Mouse (Mus musculus) embryonic facial prominence, embryonic 14.5 days (tissue): ENCODE measurements at regions not wholly inside any gene's neighbourhood (a gene's known extent, or its start where the extent isn't known, plus 50 kb on each side); places are given as distances from the start of the nearest gene placed in this dataset.

Experiments used
- ATAC-seq: fragments of 200-750 bp; cut with Nextera tagmentation; 2 replicates; pipeline ENCODE4 v1.8.0; 2017; ENCODE audit warnings: low read depth, moderate number of reproducible peaks, moderate TSS enrichment
- DNase-seq: peaks from one replicate; pipeline ENCODE4 v3.0.0-alpha.2; 2015; ENCODE audit warnings: low spot score
- H3K27ac ChIP-seq: fragments of 300-500 bp; sonication (generic); replicated peaks from 2 replicates; pipeline ENCODE4 v1.5.1; 2014; ENCODE audit warnings: low read depth, mild to moderate bottlenecking, low read length, moderate library complexity
- H3K27me3 ChIP-seq: fragments of 300-500 bp; sonication (generic); replicated peaks from 2 replicates; pipeline ENCODE4 v1.6.1; 2014; ENCODE audit warnings: low read length; ENCODE audit not compliant: control insufficient read depth, insufficient read depth
- H3K36me3 ChIP-seq: fragments of 300-500 bp; sonication (generic); 2 replicates; pipeline ENCODE4 v1.6.1; 2014; ENCODE audit warnings: low read length, mixed read lengths; ENCODE audit not compliant: control insufficient read depth, insufficient read depth
- H3K4me1 ChIP-seq: fragments of 300-500 bp; sonication (generic); 2 replicates; pipeline ENCODE4 v1.6.1; 2014; ENCODE audit warnings: antibody characterized with exemption, low read length; ENCODE audit not compliant: control insufficient read depth, insufficient read depth
- H3K4me2 ChIP-seq: fragments of 300-500 bp; sonication (generic); 2 replicates; pipeline ENCODE4 v1.6.1; 2014; ENCODE audit warnings: low read depth, mild to moderate bottlenecking, low read length, moderate library complexity, mixed read lengths
- H3K4me3 ChIP-seq: fragments of 300-500 bp; sonication (generic); 2 replicates; pipeline ENCODE4 v1.5.1; 2014; ENCODE audit warnings: low read depth, mild to moderate bottlenecking, low read length
- H3K9ac ChIP-seq: fragments of 300-500 bp; sonication (generic); 2 replicates; pipeline ENCODE4 v1.6.1; 2014; ENCODE audit warnings: low read depth, mild to moderate bottlenecking, low read length, moderate library complexity, mixed read lengths
- H3K9me3 ChIP-seq: fragments of 300-500 bp; sonication (generic); 2 replicates; pipeline ENCODE4 v1.6.1; 2016; ENCODE audit warnings: low read length; ENCODE audit not compliant: control insufficient read depth
- WGBS: fragments of 180-500 bp; shearing (Covaris S2); extraction: QIAGEN DNeasy Blood & Tissue Kit; methylation state at CpG from one replicate; pipeline ENCODE4 v1.1.7; 2014; 5-methylcytosine and 5-hydroxymethylcytosine counted together

DNA sequence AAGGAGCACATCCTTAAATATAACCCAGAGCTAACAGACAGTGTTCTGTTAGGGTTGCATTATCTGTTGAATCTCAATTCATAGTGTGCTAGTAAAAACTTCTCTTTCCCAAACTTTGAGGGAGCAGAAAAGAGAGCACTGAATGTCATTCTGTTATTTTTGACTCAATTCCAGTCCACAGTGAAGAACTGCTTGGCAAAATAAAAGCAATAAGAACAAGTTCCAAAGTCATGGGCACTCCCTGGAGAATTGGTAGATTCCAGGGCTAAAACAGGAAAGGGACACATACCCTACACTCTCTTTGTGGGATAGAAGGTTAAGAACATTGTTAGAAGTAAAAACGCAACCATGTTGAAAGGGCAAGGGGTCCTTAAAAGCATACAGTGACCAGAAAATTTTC, 253.6 kb upstream of the Zpld1 start:
- H3K27ac ChIP-seq: no peak overlapping the region
- ATAC-seq: no peak

GRCm38 (mm10) chr16:55550649-55551312, 253.0 kb upstream of the Zpld1 start:
- WGBS: 83% methylated on average over 4 of the region's 4 CpGs

More for the DNA sequence above, 253.6 kb upstream of the Zpld1 start:
- no peaks in the 10 kb centered on the region for H3K4me1 ChIP-seq
- DNase-seq: no peak
- 82% methylated on average over 1 of the region's 1 CpGs for WGBS
- no peaks in the 10 kb centered on the region for H3K27me3 ChIP-seq
- no peaks in the 10 kb centered on the region for H3K9me3 ChIP-seq
- no peak overlapping the region for H3K4me2 ChIP-seq
- no peaks in the 10 kb centered on the region for H3K36me3 ChIP-seq
- H3K4me3 ChIP-seq: no peak overlapping the region
- no peak overlapping the region for H3K9ac ChIP-seq

GRCm38 (mm10) chr16:55547095-55547494, 249.3 kb upstream of the Zpld1 start:
- no peak for DNase-seq
- WGBS: 85% methylated on average over 2 of the region's 2 CpGs
- H3K9ac ChIP-seq: no peak overlapping the region
- H3K27me3 ChIP-seq: no peaks in the 10 kb centered on the region
- no peak overlapping the region for H3K4me3 ChIP-seq
- no peaks in the 10 kb centered on the region for H3K36me3 ChIP-seq
- ATAC-seq: no peak
- H3K9me3 ChIP-seq: no peaks in the 10 kb centered on the region
- H3K4me1 ChIP-seq: no peaks in the 10 kb centered on the region
- no peak overlapping the region for H3K27ac ChIP-seq
- no peak overlapping the region for H3K4me2 ChIP-seq

More at GRCm38 (mm10) chr16:55550649-55551312, 253.0 kb upstream of the Zpld1 start:
- no peaks in the 10 kb centered on the region for H3K27me3 ChIP-seq
- H3K9ac ChIP-seq: no peak overlapping the region
- no peak overlapping the region for H3K4me2 ChIP-seq
- H3K36me3 ChIP-seq: no peaks in the 10 kb centered on the region
- no peaks in the 10 kb centered on the region for H3K4me1 ChIP-seq
- H3K9me3 ChIP-seq: no peaks in the 10 kb centered on the region
- H3K27ac ChIP-seq: no peak overlapping the region
- no peak for ATAC-seq
- H3K4me3 ChIP-seq: no peak overlapping the region
- DNase-seq: no peak

DNA sequence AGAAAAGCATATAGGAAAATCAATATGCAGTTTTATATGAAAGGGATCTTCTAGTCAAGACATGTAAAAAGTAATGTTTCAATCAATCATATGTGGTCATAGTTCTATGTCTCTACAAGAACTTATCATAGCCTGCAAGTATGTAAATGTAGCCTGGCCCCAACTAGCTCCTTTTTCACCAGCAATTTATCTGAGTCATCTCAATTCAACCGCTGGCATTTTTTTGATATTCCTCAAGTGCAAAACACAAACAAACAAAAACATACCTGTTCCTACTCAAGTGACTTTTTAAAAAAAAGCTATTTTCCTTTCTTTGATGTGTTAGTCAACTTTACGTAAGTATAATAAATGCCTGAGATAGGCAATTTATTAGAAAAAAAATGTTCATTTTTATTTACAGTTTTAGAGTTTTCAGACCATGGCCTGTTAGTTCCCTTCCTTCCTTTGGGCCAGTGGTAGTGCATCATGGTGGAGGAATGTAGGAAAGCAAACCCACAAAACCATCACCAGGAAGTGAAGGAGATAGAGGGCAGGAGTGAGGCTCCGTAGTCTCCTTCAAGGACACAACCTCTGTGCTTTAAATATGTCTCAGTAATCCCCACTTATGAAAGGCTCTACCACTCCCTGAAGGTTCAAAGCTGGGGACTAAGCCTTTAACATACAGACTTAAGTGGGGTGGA, 242.7 kb upstream of the Zpld1 start:
- no peaks in the 10 kb centered on the region for H3K27me3 ChIP-seq
- DNase-seq: no peak
- H3K9me3 ChIP-seq: no peaks in the 10 kb centered on the region
- 80% methylated on average over 3 of the region's 3 CpGs for WGBS
- no peak overlapping the region for H3K4me2 ChIP-seq
- no peak for ATAC-seq
- H3K4me1 ChIP-seq: no peaks in the 10 kb centered on the region
- H3K4me3 ChIP-seq: no peak overlapping the region
- H3K27ac ChIP-seq: no peak overlapping the region
- H3K9ac ChIP-seq: no peak overlapping the region
- H3K36me3 ChIP-seq: no peaks in the 10 kb centered on the region

DNA sequence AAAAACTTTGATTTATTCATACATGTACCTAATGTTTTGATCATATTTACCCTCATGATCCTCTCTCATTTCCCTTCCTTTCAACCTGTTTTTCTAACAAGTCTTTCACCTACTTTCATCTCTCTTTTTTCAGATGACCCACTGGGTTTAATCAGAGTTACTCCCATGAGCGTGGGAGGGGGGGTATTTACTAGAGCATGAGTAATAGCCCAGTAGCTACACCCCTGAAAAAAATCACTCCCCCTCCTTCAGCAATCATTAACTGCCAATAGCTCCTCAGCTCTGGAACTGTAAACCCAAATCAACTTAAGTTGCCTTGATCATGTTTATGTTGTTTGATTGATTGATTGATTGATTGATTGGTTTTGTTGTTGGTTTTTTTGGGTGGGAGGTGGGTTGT, 241.4 kb upstream of the Zpld1 start:
- H3K4me2 ChIP-seq: no peak overlapping the region
- H3K27me3 ChIP-seq: no peaks in the 10 kb centered on the region
- no peak overlapping the region for H3K4me3 ChIP-seq
- H3K27ac ChIP-seq: no peak overlapping the region
- DNase-seq: no peak
- no peaks in the 10 kb centered on the region for H3K36me3 ChIP-seq
- H3K9me3 ChIP-seq: no peaks in the 10 kb centered on the region
- no peak for ATAC-seq
- H3K4me1 ChIP-seq: no peaks in the 10 kb centered on the region
- 78% methylated on average over 1 of the region's 1 CpGs for WGBS
- H3K9ac ChIP-seq: no peak overlapping the region

- Histone ChIP-seq H3K9me3 (no peaks in the 10 kb centered on the region), H3K27me3 (no peaks in the 10 kb centered on the region), H3K36me3 (no peaks in the 10 kb centered on the region), H3K27ac (no peak overlapping the region), H3K9ac (no peak overlapping the region), H3K4me1 (no peaks in the 10 kb centered on the region), H3K4me3 (no peak overlapping the region), H3K4me2 (no peak overlapping the region)
- WGBS: 74% methylated on average over 5 of the region's 5 CpGs
- DNase-seq: no peak
- ATAC-seq: no peak
Observed at GRCm38 (mm10) chr16:55537548-55537947, 239.8 kb upstream of the Zpld1 start.

- Histone ChIP-seq H3K27ac (no peak overlapping the region), H3K36me3 (no peaks in the 10 kb centered on the region), H3K9me3 (no peaks in the 10 kb centered on the region), H3K4me1 (no peaks in the 10 kb centered on the region), H3K9ac (no peak overlapping the region), H3K4me2 (no peak overlapping the region), H3K4me3 (no peak overlapping the region), H3K27me3 (no peaks in the 10 kb centered on the region)
- DNase-seq: no peak
- 82% methylated on average over 3 of the region's 3 CpGs for WGBS
- no peak for ATAC-seq
Observed at GRCm38 (mm10) chr16:55532686-55533085, 234.9 kb upstream of the Zpld1 start.

GRCm38 (mm10) chr16:55530844-55531243, 233.1 kb upstream of the Zpld1 start:
- ATAC-seq (no peak), DNase-seq (no peak)
- no peaks in the 10 kb centered on the region for H3K27me3 ChIP-seq
- no peak overlapping the region for H3K27ac ChIP-seq
- no peaks in the 10 kb centered on the region for H3K9me3 ChIP-seq
- H3K4me3 ChIP-seq: no peak overlapping the region
- no peaks in the 10 kb centered on the region for H3K4me1 ChIP-seq
- no peak overlapping the region for H3K9ac ChIP-seq
- no peaks in the 10 kb centered on the region for H3K36me3 ChIP-seq
- no peak overlapping the region for H3K4me2 ChIP-seq

GRCm38 (mm10) chr16:55527680-55528079, 229.9 kb upstream of the Zpld1 start:
- Histone ChIP-seq H3K9me3 (no peaks in the 10 kb centered on the region), H3K36me3 (no peaks in the 10 kb centered on the region), H3K27ac (no peak overlapping the region), H3K9ac (no peak overlapping the region), H3K4me3 (no peak overlapping the region), H3K4me1 (no peaks in the 10 kb centered on the region), H3K4me2 (no peak overlapping the region), H3K27me3 (no peaks in the 10 kb centered on the region)
- DNase-seq (no peak), ATAC-seq (no peak)
- WGBS: 90% methylated on average over 5 of the region's 5 CpGs
